Mouse (Mus musculus): ENCODE data around the gene Cpa5. TPM values are rescaled to one million over a fixed set of nuclear protein-coding genes. Genes with fewer than 3 reads are reported as not detected.
A peak's percentile ranks its signal among the peaks of the same experiment; 100 is the strongest.

The Cpa5 gene
- total RNA-seq, 1 experiment from 2014 or later: not detected

DNA sequence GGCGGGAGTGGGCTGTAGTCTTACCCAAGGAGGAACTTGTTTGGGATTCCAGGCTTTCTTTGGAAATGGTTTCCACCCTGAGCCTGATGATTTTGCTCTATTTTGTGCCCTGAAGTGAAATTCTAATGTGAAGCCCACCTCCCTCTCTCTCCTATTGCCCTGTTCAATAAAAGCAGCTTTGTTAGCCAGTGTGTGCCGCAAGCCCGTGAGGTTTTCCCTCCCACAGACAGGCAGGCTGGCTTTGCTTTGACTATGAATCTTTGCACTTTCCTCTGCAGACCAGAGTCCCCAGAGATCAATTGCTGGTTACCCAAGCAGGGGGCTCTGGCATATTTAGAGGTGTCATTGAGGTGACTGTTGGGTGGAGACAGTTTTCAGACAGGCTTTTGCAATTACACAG is 33.7 kb downstream of the Cpa5 start:
- DNase-seq: peak; percentile 47

DNA sequence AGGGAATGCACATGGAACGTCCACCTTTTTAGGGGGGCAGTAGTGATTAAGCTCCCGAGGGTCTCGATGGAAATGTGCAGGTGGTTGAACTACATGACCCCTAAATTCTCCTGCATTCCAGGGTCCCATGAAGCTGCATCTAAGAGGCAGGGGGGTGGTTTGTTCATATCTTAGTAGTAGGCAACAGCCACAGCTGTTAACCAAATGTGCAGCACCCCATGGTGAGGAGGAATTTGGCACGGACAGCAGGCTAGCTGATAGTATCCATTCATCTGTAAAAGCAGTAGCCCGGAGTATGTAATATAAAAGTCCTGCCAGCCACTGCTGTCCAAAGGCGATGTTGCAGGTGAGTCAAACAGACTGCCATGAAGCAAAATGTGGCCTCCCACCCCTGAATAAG is 34.6 kb downstream of the Cpa5 start:
- DNase-seq: no peak

DNA sequence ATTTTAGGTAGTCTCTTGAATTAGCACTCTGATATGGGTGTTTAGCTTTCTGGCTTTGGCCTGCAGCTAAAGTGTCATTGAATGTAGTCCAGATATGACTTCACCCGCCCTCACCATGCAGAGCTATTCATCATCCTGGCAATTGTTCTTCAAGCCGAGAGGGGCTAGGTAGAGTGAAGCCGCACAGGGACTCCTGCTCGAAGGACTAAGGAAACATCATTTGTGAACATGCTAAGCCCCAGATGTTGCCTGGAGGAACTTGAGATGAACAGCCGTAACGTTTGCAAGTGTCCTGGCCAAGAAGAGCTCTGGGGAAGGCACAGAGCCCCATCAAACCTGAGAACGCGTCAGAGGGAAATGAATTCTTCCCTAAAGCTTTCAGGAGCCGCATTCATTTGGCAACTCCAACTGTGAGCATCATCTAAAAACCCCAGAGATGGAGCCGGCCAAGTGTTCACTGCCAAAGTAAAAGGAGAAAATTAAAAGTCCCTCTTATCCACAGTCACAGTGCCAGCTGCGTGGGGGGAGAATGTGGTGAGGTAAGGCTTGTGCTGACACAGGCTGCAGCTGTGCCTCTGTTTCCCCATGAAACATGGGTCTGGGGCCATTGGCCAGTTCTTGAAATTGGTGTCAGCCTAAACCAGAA is 39.0 kb downstream of the Cpa5 start:
- DNase-seq: peak; percentile 45

DNA sequence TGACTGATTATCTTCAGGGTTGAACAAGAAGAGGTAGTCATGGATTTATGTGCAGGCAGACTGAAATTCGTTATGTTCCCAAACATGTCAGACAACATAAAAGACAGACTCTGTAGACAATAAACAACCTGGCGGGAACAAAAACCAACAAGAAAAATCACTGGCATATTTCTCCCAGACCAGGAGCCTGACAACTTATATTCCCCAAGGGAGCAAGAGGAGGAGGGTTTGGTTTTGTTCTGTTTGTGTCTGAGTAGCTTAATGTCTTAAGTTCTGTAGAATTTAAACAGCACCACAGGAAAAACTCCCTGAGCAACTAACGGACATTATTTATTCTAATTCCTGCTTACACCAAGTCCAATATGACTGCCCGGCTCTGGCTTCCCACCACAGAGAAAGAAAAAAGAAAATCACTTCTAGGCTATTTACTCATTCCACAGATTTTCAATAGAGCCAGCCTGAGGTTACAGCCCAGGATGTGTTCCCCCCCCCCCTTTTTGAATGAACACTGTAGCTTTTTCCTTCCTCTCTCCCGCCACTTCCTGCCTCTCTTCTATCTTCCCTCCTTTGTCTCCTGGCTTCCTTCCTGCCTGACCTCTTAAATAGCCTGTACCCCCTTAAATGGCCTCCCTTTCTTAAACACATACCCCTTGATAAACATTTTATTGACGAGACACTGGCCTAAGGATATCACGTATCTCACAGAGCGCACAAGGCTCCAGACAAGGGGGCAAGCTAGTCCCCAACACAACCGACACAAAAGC is 41.8 kb downstream of the Cpa5 start:
- no peak for DNase-seq

DNA sequence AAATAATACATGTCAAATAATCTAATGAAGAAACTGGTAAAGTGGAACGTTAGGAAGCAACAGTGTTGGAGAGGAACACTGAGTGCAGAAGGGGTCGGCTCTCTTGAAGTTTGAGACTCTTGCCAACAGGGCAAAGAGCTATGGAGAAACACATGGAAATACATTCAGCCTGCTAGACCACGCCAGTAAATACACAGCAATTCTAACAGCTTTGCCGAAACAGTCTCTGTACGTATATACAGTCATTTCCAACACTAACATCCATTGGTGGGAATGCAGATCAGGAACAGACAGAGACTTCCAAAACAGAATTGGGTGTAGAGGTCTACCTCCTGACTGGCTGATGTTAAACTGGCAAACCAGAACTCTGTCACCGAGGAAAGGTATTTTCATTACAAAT is 42.7 kb downstream of the Cpa5 start:
- no peak for DNase-seq

DNA sequence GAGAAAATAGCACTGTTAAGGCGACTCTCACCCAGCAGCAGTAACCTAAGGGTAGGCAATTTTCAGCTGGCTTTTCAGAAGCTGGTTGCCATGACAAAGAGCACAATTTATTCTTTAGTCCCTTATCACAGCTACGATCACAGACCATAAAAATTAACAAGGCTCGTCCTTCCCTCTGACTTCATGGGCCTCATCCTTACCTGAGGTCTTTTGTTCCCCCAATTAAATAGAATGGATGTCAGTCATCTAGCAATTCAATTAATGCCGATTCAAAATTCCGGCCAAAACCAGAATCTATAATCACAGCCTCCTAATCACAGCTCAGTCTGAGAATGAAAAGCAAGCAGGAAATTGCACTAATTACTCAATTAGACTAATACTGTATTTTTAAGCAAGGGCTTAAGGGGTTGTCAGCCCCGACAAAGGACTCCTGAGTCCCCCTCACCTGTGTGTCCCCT is 43.6 kb downstream of the Cpa5 start:
- no peak for DNase-seq

DNA sequence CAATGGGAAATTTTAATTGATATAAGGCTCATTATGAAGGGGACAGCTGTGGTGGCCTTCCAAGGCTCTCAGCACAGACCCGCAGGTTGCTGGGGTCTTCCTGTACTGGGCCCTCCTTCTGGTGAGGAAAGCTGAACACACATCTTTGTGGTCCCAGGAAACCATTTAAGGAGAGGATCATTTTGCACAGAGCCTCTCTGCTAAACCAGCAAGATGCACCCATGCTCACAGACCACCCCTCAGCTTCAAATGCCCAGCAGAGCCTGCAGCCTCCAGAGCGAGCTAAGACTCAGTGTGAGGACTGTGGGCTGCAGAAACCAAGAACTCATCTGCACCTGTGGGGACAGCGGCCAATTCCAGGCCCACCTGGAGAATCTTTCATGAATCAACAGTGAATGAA is 44.1 kb downstream of the Cpa5 start:
- no peak for DNase-seq

DNA sequence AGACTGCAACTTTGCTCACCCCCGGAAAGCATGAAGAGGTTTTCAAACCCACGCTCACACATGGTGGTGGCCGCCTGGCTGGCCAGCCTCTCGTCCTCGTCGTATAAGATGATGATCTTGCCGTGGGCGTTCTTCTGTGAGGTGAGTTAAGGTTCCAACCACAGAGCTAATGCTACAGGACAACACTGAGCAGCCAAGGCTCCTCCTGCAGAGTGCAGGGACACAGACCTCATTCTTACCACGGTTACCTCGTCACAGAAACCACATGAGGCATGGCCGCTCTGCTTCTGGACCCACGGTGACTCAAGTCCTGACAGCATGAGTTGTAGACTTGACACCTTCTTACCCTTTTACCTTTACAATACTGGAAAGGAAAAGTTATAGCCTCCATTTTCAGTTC is 46.5 kb downstream of the Cpa5 start:
- DNase-seq: no peak

DNA sequence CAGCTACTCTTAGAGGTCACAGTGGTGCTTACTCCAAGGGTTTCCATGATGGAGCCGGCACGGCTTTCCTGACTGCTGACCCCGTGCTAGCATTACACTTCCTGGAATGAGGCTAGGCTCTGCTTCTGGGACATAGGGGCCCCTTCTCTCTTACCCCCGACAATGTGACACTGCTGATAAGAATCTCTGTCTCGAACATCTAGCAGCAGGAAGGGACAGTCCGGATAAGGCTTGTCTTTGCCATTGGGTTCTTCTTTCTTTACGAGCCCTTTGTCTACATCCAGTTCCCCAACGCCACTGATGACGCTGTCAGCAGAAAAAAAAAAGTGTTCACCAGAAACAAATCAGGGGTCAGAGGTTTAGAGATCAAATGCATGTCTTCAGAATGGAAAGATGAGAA is 47.8 kb downstream of the Cpa5 start:
- DNase-seq: no peak

DNA sequence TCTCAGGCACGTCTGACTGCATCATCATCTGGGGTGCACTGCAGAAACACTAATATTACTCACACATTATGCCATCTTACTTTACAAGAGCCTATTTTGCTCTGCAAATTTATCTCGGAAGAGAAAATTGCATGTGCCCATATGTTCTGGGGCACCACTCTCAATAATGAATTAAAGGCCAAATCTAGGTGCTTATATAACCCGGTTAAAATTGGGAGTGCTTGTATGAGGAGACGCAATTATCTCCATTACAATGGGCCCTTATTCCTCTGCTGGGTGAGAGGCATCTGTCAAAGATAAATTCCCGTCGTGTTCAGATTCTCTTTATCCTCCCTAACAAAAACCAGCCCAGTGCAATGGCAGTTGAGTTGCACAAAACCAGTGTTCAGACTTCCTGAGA is 54.0 kb downstream of the Cpa5 start:
- no peak for DNase-seq

DNA sequence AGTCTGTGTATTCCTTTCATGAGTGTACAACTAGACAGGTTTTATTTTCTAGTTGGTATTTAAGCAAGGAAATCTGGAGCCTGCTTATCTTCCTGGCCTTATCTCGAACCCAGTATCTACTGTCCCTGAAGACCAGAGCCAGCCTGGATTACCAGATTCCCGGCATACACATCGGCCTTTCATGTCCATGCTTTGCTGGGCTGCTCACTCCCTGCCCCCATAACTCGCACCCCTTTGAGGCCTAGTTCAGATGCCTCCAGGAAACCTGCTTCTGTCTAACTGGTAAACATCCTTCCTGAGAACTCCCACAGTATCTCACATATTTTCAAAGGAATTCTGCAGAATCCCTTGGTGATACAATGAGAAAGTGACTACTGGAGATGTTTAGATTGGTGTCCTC is 54.5 kb downstream of the Cpa5 start:
- no peak for DNase-seq

DNA sequence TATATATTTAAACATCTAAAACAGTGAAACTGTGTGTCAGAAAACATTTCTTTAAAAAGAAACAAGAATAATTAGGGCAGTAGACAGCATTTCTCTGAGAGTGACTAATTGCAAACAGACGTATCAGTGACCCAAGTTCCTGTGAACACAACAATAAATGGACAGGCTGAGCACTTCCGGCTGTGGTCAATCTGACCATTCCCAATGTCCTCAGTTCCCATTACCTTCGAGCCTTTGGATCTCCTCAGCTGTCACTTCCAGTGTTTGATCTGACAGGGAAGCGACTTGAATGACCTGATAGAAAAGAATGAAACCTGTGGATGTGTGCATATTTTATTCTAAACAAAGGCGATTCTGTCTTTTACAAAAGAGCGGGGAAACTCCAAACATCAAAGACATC is 55.2 kb downstream of the Cpa5 start:
- no peak for DNase-seq

DNA sequence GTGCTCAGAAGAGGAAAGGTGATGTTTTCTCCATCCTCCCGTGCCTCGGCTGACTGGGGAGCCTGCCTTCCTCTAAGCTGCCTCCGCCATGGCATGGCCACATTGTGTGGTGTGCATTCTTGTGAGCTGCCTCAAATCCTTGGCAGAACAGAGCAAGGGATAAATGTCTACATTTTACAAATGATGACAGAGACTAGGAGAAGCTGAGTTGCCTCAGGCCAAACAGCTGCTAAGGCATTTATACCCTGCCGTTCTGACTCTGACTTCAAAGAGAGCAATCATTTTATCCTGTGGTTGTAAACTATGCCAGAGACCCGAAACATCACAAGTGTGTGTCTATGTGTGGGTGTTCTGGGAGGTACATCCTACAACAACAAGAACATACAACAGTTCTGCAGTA is 56.8 kb downstream of the Cpa5 start:
- no peak for DNase-seq

DNA sequence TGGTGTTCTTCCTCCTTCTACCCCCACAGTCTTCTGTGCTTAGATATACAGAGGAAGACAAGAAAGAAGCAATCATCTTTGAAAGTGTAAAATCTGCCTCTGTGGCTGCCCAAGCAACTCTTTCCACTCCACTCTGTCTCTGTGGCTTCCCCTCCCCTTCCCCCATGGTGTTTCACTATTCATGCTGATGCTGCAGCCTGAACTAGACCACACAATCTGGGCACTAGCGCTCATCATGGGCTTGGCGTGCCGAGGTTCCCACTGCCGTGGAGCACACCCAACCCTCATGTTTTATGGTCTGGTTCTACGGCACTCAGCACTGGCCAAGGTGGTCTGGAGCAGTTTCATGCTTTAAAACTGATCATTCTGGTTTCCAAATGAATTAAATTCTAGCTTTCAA is 60.9 kb downstream of the Cpa5 start:
- no peak for DNase-seq

DNA sequence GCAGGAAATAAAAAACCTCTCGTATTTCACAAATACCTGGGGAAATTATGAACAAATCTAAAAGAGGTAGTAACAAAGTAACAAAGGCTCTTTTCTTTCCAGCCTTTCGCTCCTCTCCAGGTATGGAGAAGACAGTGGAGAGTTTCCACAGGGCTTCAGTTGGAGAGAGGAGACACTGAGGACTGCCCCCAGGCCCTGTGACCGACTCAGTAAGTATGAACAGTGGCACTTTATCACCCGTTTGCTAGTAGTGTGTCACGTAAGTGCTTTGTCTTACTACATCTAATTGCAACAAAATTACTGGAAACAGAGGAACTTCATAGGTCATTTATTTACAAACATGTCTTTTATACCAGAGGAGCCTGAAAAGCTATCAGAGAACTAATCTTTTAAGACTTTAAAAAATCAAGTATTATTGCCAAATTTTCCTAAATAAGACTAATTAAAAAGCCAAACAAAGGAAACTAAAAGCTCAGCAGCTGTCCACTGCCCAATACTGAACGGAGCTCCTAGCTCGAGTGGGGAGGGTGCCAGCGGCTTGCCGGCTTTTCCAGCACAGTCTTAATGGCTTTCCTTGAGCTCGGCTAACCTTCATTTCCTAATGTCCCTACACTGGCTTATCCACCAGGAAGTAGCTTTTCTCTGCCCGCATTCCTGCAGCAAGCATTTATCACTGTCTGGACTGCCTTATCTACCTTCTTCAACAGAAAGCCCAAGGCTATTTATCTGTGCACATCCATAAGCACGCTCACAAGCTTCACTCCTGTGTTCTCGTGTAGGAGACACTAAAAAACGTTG is 63.2 kb downstream of the Cpa5 start:
- DNase-seq: peak; percentile 73

DNA sequence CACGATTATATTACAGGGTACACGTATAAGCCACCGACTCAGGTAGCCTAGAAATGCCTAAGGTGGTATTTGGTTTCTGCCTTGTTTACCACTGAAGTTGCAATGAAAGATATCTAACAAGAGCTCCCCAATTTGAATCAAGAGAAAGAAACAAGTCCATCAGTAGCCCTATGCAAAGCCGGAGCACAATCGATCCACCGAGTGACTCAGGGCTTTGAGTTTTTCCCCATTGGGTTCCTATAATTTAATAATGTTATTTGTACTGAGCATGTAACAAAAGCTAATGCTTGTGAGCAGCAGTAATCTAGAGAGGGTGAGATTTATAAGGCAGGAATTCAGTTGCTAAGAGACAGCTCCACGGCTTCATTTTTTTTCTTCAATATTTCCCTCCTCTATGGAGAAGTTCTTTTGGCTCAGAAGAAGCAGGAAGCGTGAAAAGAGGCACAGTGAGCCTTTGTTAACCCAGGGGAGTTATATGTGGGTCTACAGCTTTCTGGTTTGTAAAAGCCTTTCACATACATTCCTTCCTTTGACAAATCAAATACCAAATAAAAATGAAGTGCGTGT is 64.0 kb downstream of the Cpa5 start:
- DNase-seq: peak; percentile 27

DNA sequence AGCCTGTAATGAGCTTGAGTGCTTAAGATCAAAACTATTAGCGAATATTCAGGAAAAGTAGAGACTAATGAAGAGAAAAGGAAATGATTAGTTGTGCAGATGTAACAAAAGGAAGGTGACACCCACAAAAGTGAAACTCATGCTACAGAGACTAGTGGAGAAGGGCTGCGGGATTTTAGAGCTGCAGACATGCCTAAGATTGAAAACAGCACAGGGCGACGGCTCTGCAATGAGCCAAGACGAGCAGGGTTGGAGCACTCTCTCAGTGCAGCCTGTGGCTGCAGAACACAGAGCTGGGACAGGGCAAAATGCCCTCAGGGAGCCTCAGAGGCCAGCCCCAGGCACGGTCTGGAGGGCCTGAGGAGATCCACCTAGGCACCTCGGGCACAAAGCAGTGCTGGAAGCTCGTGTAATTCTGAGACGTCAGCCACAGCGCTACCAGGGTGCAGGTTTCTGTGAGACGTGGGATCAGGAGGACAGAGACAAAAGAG is 64.5 kb downstream of the Cpa5 start:
- DNase-seq: peak; percentile 53

DNA sequence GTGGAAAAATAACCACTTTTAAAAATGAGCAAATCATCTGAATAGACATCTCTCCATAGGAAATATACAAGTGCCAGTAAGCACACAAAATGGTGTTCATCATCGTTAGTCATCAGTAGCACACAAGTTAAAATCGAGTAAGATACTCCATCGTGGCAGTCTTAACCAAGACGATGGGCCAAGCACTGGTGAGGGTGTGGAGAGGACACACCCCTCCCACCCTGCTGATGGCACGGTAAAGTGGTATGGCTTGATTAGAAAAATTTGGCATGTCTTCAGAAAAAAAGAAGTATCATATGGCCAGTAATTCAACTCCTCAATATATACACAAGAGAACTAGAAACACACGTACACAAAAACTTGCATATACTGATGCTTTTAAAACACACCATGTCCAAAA is 65.7 kb downstream of the Cpa5 start:
- no peak for DNase-seq

DNA sequence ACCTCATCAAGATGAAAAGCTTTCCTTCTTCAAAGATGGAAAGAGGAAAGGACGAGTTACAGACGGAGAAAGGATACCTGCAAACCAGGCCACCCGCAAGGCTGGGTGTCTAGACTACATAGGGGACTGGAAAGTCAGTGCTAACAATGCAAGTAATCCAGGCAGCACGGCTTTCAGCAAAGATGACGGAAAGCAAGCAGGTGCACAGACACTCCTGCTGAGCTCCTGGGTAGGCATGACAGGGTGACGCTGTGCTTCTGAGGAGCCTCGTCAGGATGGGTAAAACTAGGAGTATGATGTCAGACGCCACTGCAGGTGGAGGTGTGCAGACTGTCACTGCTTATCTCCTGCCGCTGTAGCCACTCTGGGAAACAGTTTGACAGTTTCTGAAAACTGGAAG is 66.8 kb downstream of the Cpa5 start:
- no peak for DNase-seq

DNA sequence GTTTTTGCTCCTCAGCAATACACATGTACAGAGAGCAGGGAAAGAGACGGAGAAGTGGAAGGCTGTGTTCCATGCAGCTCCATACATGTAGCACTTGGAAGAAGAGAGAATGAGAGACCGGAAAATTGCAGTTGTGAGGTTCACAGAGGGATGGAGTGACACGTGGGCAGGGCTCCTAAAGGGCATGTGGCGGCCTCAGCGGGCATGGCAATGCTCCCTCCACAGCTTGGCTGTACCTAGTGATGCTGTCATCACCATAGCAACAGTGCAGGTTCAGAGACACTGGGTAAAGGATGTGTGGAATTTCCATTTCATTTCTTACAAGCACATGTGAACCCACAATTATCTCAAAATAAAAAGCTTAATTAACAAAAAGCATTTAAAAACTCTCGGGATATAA is 67.7 kb downstream of the Cpa5 start:
- no peak for DNase-seq

DNA sequence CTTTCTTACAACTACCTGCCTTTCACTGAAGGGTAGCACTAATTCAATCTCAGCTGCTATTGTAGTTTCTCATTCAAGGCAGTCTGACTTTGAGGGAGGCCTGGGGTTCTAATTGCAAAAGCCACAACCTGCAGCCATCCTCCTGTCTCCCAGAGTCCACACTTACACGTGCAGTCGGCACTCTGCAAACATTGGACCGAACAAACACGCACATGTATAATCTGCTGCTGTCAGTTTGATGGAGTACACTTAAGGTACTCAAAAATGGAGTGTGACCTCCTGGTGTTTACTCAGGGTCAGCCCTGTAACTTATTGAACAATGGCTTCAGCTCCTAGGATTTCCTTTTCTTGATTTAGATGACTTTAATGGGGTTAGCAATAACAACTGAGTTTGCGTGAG is 68.8 kb downstream of the Cpa5 start:
- DNase-seq: no peak

DNA sequence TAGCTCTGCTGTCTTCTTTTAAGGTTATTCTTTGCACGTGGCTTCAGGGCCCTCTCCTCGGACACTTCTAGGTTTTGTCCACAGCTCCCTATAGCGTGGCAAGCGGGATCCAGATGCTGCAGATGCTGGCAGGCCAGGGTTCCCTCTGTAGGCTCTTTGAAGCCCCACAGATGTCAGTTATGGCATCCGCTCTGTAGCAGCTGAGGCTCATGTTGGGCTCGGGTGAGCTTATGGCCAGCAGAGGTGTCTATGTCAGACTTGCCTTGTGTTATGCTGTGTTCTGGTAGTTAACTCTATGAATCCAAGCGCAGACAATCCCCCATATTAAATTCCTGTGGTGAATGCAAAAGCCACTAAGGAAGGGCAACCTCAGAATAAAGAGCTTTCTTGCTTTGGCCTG is 69.6 kb downstream of the Cpa5 start:
- no peak for DNase-seq

Measured in adrenal gland, postnatal 14 days (tissue).